Mouse (Mus musculus) G1E (cell line): ENCODE results near the gene Lrrc32.

Source experiments
- CTCF ChIP-seq: IDR thresholded peaks from 2 replicates; pipeline ENCODE4 v1.5.1; 2012; ENCODE audit warnings: low read depth, low read length, inconsistent platforms, mixed read lengths
- GATA1 ChIP-seq: IDR thresholded peaks from 2 replicates; pipeline ENCODE4 v1.6.1; 2012; ENCODE audit warnings: borderline replicate concordance, low read length, inconsistent platforms, mixed read lengths
- TAL1 ChIP-seq: conservative IDR thresholded peaks from 2 replicates; pipeline ENCODE4 v1.6.1; 2012; ENCODE audit warnings: low read depth, low read length, inconsistent platforms, mixed read lengths

GRCm38 (mm10) chr7:98551041-98551440 lies 62.0 kb downstream of the Lrrc32 start:
- TF ChIP-seq GATA1 (no peak), CTCF (no peak), TAL1 (no peak)
